Mouse (Mus musculus) c-Kit-positive CD71-positive TER-119-negative erythroid progenitor cells, embryonic 14.5 days (primary cell): ENCODE measurements around the gene Fxyd6.

Source experiments
- DNase-seq: peaks from one replicate; pipeline ENCODE4 v3.0.0-alpha.2; 2013; ENCODE audit warnings: low read depth

The Fxyd6 gene

DNA sequence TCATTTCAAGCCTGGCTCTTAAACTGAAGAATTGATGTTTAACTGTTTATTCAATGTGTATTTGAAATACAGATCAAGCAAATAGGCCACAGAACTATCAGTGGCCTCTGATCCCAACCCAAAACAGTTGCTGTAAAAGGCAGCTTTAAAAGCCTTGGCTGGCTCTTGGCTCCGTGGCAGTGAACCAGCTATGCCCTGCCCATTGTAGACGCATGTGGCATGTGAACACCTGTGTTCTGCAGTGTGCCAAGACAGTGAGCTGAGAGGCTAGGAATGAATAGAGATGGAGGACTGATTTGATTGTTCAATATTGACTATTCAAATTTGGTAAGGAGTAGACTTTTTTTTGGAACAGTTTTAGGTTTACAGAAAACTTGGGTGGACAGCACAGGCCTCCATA lies 6.9 kb downstream of the Fxyd6 start:
- DNase-seq = no peak

DNA sequence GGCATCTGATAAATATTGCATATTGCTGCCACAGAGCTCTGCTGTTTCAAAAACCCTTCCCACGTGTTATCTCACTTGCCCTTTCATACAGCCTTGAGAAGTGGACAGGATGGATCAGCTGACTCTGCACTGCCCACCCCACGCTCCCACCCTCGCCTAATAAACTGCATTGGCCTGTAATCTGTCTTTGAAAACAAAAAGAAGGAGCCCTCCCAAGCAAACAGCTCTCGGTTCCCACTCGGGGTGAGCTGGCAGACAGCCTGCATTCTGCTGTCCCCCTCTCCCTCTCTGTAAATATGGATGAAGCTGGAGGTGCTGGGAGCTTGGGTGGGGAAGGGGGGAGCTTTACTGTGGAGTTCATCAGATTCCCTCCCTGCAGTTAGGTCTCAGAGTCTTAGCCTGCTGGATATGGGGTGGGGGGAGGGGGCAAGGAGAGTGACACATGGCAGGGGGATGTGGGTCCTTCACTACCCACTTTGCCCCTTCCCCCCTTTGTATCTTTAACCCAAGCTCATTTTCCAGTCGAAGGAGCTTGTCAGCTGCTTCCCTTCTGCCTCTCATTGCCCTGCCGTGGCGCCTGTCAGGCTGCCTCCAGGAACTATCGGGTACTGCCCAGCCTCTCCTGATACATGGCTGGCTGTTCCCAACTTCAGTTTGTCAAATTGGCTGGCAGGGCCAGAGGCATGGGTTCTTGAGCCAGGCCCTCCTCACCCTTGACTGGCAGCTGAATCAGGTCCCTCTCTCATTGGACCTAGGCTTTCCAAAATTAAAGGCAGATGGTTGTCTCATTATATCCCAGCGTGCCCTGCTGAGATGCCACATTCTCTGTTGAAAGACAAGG lies 10.6 kb downstream of the Fxyd6 start:
- no peak for DNase-seq

DNA sequence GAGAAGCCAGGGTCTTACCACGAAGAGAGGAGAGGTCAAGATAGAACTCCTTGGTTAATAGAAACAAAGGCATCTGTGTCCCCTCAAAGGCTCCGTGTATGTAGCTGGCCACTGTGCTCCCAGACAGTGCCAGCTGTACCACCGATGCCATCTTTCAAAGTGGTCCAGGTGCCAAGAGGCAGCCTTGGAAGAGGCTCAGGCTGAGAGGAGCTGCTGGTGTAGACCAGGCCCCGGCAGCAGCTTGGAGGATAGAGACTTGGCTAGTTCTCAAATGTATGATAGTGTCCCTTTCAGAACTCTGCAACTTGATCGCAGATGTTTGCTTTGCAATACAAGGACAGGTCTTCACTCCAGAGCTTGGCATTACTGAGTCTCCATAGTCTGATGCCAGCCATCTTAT lies 12.4 kb downstream of the Fxyd6 start:
- DNase-seq = no peak

DNA sequence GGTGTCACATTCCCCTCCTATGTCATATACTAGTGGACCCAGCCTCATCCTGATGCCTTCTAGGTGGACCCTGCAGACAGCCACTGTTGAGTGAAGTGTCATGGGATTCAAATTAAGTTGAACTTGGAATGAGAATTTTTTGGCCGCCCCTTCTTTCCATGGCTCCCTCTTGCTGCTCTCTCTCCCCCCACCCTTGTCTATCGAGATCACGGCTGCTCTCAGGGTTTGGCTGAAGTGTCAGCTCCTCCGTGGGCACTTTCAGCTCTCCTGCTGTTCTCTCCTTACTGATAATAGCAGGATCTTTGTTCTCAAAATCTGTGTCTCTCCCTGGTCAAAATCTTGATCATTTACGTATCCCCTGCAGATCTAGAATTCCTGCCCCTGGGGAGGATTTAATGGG lies 12.8 kb downstream of the Fxyd6 start:
- no peak for DNase-seq

DNA sequence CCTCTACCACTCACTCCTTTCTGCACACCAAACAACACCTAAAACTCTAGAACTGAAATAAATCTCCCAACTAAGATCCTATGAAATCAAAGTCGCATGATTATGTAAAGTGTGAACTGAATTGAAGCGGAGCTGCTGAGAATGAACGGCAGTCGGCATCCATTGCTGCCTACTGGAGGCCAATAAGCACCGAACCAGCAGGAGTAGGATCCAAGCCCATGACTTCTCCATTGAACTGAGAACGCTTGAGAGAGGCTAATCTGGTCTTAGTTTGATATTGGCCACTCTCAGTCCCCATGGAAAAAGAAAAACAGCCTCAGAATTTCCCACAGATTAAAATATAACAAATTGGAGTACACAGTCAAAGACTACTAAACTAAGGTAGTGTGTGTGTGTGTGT lies 13.9 kb downstream of the Fxyd6 start:
- no peak for DNase-seq

DNA sequence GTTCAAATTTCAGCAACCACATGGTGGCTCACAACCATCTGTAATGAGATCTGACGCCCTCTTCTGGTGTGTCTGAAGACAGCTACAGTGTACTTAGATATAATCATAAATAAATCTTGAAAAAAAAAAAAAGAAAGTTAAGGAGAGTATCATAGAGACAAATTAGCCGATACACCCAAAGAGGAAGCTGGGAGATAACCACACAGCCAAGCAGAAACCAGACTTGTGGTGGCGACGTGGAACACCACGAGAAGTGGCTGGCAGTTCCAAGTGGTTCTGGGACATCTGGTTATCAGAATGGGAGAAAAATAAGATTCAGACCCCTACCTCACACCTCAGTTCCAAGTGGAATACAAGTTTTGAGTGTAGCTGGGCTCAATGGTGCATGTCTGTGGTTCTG lies 16.7 kb downstream of the Fxyd6 start:
- no peak for DNase-seq

DNA sequence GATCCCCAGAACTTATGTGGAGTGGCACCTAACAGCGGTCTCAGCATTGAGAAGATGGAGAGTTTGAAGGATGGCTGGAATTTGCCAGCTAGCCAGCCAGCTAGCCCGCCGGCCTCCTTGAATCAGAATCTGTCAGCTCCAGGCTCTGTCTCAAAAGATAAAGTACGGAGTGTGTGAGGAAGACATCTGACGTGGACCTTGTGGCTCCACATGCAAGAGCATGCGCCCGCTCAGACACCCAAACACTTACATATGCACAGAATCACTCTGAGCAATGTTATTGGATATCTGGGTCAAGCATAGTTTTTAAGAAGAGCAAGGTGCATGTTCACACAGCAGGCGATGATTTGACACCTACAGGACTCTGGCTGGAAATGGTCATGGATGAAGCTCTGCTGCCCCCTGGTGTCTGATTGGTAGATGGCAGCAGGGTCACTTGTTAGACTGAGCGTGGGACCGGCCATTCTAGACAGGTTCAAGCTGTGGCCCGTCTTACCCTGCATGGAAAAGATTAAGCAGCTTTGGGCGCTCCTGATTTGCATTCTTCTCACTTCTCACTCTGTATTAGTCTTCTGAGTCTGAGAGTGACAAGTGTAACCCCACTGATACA lies 18.5 kb downstream of the Fxyd6 start:
- DNase-seq = peak; percentile 30

DNA sequence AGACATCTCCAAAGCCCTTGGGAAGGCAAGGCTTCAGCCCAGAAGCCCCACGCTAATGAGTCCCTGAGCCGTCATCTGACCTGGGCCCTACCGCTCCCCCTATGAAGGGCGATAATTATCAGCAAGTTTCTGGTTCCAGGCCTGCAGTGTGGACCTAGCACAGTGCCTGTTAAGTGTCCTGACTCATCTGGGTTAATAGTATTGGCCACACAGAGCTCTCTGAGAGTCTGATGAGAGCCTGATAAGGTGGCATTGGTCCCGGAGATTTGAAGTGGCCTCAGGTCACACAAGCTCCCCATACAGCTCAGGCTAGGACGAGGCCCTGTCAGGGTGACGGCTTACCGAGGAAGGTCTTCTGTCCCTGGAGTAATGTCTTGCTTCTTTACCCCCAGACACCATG lies 19.6 kb downstream of the Fxyd6 start:
- DNase-seq = no peak

DNA sequence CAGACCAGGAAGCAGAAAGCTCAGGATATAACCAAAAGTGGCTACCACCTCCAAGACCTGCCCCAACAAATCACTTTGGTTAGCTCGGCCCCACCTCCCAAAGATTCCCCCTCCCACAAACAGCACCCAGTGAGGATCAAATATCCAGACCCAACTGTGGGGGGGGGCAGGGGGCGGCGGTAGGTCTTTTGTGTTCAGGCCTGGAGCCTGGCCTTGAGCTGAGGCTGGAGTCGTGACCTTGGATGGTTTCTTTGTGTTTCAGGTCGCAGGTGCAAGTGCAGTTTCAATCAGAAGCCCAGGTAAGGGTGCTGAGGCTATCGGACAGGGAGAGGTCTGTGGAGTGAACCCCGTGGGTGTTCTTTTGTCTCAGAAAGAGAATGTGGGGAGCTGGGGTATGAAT lies 21.3 kb downstream of the Fxyd6 start:
- DNase-seq = no peak

DNA sequence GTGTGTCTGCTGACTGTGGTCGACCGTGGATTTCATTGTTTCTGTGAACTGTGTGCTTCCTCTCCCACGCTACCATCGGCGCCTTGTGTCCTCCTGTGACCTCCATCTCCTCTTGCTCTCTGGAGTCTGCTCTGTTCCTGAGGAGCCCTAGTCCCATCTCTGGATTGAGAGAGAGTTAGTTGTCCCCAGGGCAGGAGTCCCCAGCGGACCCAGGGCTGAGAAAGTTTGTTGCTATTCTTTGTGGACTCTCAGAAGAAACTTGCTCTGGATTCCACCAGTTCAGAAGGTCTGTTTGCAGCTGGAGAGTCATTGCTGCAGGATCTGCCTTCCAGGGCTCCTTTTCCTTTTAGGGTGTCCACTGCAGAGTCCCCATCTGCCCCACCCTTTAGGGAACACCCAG lies 25.2 kb downstream of the Fxyd6 start:
- DNase-seq = no peak

DNA sequence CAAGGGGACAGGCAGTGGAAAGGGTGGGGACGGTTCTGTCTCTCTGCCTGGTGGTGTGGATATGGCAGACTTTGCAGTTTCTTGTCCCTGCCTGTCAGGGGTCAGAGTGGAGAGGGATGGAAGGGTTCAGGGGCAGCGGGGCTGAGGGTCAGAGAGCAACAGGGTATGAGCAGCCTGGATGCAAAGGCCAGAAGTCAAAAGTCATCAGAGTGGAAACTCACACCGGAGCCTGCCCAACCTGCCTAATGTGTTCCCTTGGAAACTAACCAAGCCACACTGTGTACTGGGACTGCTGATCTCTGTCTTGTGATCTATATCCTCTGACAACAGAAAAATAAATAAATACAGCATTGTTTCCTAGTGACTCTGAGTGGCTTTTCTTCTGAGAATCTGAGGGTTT lies 25.8 kb downstream of the Fxyd6 start:
- DNase-seq = no peak

DNA sequence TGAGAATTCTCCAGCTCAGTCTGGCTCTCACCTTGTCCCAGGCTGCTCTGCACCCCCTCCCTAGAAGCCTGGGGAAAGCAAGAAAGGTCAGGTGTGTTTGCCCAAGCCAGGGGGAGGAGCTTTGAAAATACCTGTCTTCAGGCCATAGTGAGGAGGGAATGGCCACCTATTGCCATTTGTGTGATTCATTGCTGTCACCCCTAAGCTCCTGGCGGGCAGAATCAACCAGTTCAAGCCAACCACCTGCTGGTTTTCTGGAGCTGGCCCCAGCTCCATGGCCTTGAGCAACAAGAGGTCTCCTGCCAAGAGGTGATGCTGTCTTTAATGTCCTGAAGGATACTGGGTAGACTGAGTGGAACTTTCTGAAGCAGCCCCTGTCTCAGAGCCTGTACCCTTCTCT lies 28.4 kb downstream of the Fxyd6 start:
- no peak for DNase-seq

DNA sequence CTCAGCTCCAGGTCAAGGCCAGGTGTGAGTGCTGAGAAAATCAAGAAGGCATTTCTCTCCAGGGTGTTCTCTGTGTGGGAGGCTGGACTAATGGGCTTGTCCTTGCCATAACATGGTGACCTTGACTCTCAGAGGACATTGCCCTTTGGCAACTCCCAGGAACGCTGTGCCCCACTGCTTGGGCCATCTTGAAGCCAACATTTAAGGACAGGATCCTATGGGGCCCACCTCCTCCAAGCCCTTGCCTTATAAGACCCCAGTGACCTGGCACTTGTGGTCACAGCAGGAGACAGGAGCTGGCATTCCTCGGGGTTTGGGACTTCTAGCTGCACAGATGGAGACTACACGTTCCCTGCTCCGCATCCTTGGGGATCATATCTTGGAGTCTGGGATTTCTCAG lies 29.4 kb downstream of the Fxyd6 start, which contains the start of gene Fxyd2:
Gene Fxyd2, plus strand, starts transcription at position 236 of the 400 bp plus-strand sequence.
- DNase-seq = no peak

DNA sequence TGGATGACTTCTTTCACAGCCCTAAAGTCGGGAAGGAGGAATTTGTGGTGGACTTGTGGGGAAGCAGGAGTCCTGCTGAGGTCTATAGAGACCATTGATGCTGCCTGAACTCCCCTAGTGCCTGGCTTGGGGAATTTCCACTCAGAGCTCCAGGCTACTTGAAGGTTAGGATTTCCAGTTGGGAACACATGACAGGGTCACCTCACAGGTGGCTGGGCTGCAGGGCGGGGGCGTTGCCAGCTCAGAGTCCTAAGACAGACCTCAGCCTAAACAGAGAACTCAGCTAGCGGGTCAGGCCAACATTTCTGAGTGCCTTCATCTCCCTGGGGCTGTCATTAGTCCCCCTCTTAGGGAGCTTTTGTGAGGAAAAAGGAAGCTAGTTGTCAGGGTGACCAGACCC lies 31.9 kb downstream of the Fxyd6 start:
- DNase-seq = no peak

DNA sequence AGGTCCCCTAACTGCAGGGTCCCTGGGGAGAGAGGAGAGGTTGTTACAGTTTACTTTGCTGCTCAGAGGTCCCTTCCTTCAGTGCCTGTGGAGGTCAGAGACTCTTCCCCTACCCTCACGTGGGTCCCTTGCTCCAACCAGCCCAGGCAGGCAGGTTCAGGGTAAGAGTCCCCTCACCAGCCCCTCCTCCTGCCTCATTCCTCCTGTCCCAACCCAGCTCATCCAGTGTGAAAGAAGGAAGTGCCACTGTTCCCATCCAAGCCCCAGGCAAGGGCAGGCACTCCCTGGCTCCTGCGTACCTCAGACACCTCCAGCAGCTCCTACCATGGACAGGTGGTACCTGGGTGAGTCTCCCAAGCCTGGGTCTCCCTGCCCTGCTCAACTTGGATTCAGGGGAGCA lies 33.0 kb downstream of the Fxyd6 start:
- no peak for DNase-seq

DNA sequence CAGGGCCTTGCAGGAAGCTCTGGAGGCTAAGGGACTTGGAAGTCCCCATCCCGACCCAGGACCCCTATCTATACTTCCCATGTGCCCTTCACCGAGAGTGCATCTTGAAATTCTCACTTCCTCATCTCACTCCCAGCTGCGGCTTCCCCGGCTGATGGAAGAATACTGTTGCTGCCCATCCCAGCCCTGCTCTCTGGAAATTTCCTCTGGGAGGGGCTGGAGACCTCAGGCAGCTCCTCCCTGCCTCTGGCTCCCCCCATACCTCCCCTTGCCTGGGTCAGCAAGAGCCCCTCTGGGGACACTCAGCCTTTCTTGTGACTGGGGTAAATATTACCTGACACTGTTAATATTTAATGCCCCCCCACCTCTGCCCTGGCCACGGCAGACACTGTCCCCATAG lies 35.7 kb downstream of the Fxyd6 start:
- DNase-seq = no peak

DNA sequence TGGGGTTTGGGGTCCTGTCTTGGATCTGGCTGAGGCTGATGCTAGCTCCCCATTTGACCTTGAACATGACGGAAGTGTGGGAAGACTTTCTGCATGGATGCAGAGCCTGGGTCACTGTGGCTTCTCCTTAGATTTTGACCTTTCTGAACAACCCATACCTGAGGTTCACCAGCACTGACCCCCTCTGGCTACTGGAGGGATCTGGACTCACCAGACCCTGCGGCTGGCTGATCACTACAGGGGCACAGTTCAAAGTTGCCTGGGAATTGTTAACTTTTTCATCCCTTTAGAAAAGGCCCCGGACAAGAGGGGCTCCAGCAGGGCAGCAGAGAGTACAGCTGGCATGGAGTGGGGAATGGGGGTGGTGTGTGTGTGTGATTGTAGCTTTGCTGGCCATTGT lies 36.8 kb downstream of the Fxyd6 start:
- no peak for DNase-seq

DNA sequence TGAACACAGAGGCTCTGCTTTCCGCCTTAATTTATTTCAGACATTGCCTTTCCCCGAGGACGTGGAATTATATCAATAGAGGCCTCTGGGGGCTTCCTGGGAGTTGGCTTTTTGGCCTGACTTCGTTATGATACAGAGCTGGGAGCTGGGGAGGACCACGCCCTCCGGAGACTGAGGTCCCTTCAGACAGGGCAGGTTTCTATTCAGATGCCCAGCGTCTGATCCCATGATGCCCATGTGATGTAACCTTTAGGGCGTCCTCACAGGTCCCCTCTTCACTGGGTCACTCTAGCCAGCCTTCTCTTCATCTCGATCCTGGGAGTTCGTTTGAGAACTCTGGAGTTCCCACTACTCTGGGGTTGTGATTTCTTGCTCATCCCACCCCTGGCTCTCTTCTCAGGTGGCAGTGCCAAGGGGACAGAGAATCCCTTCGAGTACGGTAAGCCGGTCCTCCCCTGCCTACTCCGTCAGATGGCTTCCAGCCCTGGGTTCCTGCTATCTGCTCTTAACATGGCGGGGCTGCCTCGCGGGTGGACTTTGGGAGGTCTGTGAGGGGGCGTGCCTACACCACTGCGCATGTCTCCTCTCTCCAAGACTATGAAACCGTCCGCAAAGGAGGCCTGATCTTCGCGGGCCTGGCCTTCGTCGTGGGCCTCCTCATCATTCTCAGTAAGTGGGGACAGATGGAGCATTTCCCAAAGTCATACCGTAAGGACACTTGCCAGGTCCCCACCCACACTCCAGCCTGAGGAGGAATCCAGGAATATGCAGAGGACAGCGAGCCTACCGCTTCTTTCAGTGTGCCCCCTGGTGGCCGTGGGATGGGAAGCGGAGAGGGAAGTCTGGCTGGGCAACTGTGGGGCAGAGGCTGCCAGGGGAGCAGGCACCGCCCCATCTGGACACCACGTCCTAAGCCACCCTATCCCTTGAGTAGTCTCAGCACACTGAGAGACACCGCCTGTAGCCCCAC lies 38.0 kb downstream of the Fxyd6 start:
- no peak for DNase-seq

DNA sequence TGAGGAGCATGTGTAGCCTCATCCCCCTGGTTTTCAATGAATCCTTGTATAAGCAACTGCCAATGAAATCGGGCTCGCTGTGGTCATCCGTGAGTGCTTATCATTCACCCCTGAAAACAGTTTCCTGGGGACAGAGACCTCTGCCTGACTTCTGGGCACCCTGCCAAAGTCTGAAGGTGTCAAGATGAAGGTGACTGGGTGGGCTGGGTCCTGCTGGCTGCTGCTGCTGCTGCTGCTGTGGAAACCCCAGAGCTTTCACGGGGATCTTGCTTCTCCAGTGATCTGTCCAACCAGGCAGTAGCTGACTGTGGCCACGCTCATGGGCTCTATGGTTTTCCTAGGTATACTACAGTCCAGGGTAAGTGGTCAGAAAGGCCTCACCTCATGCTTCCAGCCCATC lies 40.2 kb downstream of the Fxyd6 start:
- DNase-seq = no peak

DNA sequence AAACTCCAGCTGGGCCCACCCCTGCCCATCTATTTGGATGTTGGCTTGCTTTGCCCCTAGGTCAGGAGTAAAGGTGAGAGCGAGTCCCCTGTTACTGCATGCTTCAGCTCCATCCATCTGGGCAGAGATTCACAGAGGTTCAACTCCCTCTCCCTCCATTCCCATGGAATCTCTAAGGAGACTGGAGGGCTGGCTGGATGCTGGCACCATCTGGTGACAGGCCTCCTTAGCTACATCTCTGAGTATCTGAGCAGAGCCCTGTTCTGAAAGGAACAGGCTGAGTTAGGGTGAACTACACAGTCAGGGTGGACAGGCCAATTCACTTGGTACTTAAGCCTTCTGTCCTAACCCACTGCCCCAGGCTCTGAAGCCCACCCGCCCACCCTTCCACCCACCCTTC lies 40.6 kb downstream of the Fxyd6 start:
- no peak for DNase-seq

DNA sequence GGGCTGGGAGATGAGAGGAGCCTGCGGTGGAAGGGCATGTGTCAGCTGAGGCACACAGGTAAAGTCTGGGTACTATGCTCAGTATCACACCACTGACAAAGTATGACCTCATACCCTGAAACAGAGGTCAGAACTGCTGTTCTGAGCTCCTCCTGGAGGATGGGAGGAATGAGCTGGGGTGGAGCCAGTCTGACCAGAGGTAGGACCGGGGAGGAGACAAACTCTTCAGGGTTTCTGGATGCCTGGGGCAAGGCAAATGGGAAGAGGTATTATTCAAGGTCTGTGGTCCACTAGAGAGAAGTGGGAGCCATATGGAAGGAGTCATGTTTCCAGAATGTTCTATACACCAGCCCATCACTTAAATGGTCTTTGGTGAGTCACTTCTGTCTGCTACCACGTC lies 41.1 kb downstream of the Fxyd6 start:
- DNase-seq = no peak

DNA sequence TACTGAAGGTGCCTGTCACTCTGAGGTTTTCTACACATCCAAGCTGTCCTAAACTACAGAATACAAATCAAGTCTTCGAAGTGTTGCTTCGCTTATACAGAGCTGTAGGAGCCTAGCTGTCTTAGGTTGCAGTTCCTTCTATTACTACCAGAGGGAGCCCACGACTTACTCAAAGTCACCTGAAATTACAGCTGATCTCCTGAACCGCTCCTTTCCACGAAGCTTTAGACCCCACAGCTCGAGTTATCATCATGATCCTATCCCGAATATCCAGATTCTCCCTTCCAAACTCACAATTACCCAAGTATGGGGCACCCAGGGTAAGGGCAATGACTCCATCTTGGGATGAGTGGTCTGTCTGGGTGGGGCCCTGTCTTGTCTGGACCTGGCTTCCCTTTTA lies 41.8 kb downstream of the Fxyd6 start:
- no peak for DNase-seq

DNA sequence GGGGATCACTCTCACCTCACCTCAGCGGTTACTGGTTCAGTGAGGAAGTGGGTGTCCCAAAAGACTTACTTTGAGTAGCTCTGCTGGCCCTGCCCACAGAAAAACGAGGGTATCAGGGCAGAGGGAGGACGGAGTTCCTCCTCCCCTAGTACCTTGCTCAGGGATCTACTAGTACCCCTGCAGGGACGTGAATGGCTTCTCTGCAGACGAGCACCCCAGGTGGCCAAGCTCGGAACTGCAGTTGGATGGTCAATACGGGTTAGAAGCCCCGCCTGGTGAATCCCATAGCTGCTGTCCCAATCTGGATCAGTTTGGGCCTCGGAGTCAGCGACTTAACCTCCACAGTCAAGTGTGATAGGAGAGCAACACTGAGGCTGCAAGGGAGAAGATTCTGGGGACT lies 42.3 kb downstream of the Fxyd6 start:
- peak; percentile 54 for DNase-seq
